Mouse (Mus musculus) spleen, postnatal 4 days (tissue): ENCODE measurements at regions not wholly inside any gene's neighbourhood (a gene's known extent, or its start where the extent isn't known, plus 50 kb on each side); places are given as distances from the start of the nearest gene placed in this dataset.

Experiments
- DNase-seq, 2 experiments: peaks; one replicate each; pipeline ENCODE4 v3.0.0; 2022; ENCODE audit warnings: low spot score in 2 of 2

DNA sequence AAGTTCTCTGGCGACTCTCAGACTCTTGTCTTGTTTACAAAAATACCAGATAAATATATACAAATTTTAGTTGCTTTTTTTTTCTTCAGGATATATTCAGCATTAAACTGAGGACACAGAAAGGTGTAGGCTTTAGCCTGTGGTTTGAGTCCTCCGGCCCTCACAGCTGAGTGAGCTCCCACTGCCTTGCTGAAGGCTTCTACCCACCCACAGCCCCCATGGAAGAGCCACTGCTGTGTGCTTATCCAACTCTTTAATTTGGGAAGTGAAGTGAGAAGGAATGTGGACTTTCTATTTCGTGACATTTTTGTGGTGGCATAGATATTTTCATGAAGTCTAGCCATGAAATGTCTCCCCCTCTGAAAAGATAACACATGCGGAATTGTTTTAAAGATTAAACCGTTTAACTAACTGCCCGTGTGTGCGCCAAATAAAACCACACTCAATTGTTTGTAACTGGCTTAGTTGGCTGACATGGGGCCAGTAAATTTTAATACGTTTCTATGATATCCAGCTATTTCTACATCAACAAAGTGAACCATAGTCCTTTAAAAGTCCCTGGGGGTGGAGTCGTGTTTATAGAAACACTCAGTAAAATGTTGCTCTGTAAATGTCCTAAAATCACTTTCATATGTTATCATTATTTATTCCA lies 174.1 kb downstream of the Slc38a4 start:
- peak in 1 of 2 experiments; percentile 34 for DNase-seq

DNA sequence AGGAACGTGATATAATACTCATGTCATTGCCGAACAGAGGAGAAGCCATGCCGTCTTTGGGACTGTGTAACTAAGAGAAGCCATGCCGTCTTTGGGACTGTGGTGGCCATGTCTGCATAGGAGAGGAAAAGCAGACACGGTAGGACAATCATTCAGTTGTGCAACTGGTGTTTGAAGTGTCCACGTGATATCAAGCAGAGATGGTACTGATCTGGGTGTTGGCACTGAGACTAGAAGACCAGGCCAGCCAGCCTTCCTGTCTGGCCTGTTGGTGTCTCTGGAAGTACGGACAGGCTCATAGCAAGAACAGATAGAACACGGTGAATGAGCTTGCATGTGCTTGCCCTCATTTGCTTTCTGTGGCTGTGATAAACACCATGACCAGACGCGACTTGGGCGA lies 175.7 kb downstream of the Slc38a4 start:
- peak in 1 of 2 experiments; percentile 8 for DNase-seq

DNA sequence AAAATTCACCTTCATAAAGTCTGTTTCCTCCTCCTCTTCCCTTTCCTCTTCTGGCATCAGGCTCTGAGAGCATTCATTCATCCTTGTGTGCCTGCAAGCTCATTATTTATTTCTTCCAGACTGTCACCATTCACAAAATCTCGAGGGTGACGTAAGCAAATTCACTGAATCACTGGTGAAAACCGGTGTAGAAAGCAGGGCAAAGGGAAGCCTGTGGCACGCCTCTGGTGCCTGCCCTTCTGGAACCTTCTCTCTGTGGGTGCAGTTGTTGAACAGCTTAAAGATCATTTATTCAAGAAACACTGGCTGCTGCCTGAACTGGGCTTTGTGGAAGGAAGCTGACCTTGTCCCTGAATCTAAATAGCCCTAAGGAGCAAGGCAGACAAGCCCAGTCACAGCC lies 177.0 kb downstream of the Slc38a4 start:
- DNase-seq: no peak

DNA sequence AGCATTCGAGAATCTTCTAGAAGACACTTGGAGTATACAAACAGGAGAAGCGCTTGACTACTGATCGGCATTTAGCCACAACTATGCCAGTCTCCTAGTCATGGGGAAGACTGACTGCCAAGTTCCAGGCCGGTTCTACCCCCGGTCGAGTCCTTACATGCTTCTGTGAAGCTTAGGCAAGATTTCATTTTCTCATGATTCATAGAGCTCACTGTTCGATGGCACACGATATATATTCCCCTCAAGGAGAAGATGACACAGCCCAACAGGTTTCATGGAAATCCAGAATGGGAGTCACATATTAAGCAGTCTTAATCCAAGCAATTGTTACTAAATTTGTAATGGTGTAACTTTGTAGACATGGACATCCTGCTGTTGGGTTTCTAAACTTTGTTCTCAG lies 177.8 kb downstream of the Slc38a4 start:
- DNase-seq: no peak

DNA sequence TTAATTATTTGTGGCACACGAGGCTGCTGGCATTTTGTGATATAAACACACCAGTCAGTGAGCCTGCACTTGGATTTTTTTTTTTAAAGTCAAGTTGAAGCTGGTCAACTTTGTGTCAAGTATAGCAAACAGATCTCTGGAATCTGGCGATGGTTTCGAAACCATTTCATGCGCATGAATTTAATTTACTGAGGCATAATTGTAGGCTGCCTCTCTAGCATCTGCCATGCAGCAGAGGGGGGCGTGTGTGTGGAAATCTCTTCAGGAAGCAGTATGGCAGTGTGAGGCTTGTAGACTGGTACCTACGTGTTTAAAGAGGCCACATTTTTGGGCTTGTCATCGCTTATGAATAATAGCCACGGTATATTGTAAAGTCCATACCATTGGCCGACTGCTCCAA lies 177.7 kb upstream of the Slc38a2 start:
- no peak for DNase-seq

DNA sequence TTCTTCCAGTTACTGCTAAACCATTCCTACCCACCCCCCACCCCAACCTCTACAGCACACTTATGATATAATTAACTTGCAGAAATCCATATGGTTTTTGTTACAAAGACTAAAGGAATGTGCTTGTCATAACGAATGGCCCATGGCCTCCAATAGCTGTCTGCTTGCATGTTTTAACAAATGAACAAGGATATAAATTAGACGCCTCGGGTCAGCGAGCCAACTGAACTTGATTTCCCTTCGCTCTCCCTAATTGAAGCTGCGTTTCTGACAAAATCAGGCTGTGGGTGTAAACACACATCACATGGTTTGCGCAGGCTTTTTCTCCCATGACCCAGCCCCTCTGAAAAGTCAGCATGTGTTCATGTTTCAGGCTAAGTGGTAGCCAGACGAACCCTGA lies 174.6 kb upstream of the Slc38a2 start:
- DNase-seq: no peak

DNA sequence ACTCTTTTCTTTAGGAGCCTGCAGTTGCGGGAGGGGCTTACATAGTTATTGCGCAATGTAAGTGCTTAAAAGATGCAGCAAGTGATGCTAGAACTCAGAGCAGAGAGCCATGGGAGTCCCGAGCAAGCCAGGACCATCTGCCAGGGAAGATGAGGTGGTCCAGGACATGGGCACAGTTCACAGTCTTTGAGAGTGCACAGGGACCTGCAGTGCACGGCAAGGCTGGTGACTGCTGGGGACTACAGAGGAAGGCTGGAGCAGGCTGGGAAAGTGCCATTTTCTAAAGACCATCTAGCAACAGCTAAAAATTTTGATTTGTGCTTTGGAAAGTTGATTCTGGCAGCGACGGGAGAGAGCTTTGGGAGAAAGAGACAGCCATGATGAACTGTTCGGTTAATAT lies 174.0 kb upstream of the Slc38a2 start:
- DNase-seq: peak in 1 of 2 experiments; percentile 44

DNA sequence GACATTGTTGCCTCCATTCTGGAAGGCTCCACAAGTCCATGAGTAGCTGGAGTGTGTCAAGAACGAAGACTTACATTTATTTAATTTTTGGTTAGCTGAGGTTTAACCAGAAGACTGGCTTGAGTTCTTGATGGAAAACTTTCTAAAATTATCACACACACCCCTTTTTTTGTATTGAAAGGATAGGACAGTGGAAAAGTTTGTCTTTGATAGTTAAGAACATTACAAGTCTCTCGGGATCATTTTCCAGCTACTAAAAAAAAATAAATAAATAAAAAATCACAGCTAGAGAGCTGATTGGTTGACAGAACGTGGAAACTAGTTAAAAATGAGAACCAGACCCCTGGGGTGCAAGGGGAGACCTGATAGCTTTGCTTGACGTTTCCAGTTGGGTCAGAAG lies 173.6 kb upstream of the Slc38a2 start:
- DNase-seq: no peak

DNA sequence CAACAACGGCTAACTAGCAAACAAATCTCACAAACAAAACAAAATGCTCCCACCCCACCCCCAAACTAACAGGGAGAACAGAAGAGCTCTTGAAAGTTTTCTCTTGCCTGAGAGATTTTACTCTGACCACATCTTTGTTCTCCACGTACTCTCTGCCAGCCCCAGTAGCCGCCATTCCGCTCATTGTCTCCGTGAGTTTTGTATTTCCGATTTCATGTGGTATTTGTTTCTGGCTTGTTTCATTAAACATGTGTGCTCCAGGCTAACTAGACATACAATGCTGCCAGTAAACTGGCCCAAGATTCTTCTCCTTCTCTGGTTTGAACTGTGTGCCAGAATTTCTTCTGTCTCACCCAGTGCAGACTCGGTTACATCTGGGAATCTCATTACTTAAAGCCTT lies 168.2 kb upstream of the Slc38a2 start:
- DNase-seq: peak in 1 of 2 experiments; percentile 24

DNA sequence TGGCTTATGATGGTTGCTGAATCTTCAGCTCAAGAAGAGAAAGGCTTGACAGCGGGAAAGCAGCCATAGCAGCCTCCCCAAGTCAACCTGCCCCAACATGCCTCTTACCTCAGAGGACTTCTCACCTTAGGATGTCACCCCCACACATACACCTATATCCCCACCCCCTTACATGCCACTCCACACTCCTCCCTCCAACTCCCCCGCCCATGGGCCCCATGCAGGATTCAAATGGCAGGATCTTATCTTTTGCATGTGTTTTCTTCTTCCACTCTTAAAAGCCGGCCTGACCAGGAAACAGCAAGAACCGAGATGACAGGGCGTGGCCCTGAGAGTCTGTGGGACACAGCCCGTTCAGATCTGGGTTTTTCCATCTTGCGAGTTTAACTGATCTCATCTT lies 166.4 kb upstream of the Slc38a2 start:
- DNase-seq: peak in 1 of 2 experiments; percentile 49

DNA sequence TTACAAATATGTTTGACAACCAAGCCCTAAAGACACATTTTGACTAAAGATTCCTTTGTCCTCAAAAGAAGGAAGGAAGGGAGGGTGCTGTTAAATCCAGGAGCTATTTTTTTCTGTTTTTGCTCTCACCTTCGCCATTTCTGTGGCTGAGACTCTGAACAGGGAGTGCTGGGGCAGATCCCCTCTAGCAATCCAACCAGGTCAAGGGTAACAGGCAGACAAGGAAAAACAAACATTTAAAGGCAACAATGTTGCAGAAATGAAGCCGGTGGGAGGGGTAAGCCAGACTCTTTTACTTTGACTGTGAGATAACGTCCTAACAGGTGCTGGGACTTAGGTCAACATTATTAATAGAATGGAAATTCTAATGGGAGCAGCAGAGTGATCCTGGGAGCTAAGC lies 158.2 kb upstream of the Slc38a2 start:
- DNase-seq: no peak

DNA sequence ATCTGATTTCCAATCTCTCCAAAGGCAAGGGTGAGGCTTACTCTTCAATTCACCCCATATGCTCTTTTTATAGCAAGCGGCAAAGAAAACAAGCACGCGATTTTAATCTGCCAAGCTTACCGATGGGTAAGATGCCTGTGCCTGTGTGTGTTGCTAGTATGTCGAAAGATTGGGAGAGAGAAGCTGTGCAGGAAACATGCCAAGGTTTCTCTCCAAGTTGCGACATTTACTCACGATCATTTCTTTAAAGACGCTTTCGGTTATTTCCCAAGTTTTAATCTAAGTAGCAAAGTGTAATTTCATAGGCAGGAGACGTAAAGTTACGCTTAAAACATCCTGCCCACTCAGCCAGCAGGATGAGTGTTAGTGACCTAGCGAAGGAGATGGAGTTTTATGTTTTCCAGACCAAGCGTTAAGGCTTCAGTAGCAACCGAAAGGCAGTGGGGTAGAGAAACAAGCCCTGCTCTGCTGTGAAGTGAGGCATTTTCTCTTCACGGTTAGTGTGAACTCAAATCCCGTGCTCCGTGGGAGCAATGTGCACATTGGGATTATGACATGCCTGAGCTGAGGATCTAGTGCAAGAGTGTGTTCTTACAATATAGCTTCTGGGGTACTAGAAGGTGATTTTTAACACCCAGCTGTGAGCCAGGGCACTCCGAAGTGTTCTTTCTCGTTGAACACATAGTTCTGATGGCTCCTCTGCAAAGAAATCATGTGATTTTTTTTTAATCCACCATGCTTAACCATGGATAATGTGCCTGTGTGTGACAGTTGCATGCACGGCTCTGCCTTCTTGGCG lies 152.6 kb upstream of the Slc38a2 start:
- no peak for DNase-seq

DNA sequence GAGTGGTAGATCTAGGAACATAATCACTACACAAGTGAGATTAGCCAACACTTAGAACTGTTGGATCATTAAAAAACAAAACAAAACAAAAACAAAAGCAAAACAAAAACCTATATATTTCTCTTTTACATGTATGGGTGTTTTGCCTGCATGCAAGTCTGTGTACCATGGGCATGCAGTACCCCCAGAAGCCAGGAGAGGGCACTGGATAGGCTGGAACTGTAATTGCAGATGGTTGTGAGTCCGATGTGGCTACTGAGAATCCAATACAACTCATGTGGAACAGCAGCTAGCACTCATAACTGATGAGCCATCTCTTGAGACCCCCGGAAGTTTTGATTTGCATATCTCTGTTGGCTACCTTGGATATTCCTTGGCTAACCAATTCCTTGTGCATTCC lies 148.6 kb upstream of the Slc38a2 start:
- DNase-seq: peak; percentile 47 to 76

DNA sequence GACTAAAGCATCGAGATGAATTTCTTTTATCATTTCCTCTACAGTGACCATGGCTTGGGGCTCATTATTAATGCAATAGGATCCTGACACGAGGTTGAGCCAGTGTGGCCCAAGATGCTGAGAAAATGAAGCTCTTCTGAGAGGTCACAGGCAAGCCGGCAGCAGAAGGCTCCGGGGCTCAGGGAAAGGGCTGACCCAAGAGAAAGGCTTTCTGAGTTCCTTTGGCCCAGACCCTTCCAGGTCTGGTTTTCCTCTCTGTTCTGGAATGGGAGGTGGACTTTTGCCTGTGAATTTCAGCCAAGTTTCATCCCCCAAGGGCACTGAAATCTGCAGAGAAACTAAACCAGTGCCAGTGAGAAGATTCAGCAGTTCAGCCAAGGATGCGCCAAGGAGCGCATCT lies 145.7 kb upstream of the Slc38a2 start:
- DNase-seq: no peak

DNA sequence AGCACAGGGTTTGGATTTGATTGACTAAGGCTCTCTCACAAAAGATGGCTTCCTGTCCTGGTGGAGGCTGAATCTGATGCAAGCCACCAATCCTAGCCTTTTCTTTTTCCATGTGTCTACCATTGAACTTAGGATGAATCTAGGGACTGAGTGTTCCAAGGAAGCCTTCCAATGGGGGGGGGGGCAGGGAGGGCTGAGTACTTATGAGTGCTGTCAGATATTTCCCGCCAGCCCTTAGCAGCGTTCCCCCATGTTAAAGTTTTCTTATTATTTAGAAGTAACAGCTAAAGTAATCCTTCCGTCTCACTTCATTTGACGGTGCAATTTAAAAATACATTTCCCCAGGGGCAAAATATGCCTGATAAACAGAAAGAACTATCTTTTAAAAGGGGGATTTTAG lies 144.8 kb upstream of the Slc38a2 start:
- no peak for DNase-seq

DNA sequence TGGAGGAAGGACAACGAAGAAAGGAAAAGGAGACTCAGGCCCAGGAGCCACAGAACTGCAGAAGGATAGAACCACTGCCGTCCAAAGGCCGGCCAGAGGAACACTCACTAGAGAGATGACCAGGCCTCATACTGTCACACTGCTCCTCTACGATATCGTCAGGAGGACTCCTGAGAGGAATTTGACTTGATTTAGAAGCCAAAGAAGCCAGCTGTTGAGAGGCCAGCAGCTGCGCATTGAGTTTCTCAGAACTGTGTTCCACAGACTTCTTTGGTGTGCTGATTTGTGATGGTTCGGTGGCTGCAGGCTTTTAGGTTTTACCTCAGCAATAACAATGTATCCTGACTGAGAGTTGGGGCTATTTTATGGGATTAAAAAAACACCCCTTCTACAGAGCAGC lies 144.1 kb upstream of the Slc38a2 start:
- DNase-seq: no peak

DNA sequence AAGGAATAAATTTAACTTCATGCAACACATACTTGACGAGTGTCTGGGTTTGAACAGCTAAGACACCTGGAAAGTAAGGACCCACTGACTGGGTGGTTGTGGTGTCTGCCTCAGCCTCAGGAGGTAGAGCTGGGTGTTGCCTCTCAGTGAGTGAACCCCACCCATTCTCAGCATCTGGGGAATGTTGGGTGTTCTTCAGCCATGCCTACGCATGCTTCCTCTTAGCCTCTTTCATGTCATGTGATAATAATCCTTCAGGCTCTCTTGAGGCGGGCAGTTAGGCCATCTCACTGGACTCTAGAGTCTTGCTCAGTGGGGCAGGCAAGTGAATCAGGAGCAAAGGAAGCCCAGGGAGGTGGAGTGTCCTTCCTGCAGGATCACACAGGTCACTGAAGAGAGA lies 143.4 kb upstream of the Slc38a2 start:
- DNase-seq: no peak

DNA sequence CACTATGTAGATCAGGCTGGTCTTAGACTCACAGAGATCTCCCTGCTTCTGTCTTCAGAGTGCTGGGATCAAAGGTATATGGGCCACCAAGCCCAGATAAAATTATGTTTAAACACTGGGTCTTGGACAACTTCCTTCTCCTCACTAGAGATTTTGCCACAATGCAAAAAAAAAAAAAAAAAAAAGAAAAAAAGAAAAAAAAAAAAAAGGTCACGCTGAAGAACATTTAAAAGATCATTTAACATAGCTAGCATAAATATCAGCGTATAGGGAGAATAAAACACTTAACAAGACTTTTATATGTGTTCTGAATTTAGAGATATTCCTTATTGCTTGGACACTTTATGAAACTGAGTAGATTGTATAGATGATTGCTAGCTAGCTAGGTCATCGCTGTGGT lies 137.1 kb upstream of the Slc38a2 start:
- DNase-seq: no peak

DNA sequence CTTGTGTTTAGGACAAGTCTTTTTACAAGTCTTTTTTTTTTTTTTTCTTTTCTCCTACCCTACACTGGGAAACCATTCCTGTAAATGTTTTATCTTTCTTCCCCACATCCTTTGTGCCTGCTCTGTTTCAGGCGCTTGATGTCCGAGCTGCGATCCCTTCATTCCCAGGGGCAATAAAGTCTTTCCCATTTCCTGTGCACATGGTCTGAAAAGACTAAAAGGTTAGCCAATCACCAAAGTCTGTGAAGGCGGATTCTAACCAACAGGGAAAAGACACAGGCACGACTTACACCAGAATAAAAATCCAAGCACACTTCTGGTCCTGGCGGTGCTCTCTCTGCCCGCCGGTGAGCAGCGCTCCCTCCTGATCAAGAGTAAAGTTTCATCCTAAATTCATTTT lies 135.3 kb upstream of the Slc38a2 start:
- DNase-seq: no peak

DNA sequence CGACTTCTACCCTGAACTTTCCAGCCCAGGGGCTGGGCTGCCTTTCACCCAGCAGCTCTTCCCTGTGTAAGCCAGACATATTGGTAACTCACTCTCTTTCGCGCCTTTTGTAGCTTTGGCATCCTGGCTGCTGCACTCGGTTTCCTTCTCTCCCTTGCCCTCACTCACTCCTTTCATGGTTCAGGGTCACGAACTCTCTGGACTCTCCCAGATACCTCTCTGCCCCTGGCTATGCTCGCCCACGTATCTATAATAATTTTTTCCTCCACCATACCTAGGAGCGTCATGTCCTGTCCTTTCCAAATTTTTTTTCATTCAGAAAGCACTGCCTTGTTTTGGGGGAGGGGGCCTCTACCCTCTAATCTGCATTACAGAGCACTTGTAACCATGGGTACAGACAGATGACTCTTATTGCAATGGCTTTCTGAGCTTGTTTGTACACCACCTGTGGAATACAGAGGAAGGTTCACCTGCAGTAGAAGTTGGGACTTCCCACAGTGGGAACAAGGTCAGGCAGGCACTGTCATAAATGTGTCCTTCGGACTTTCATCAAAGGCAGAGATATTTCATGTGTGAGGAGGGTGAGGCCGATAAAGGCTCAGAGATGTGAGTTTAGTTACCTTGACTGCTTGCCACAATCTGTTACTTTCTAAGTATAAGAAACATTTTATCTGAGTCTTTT lies 134.8 kb upstream of the Slc38a2 start:
- DNase-seq: no peak

DNA sequence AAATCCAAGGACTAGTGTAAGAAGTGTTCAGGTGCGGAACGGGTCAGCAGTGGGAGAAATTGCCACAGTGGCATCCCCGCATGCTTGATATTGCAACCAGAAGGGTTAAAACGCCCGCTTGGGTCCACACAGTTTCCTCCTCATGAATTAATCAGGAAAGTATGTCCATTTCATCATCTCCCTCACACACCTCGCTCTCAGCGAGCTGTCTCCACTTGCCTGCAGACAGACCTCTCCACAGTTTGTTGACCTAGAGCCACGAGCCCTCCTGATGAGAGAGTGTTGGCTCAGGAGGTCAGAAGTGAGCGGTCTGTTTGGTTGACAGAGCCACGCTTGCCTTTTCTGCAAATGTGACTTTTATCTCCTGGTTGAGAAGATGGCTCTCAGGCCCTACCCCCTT lies 132.9 kb upstream of the Slc38a2 start:
- DNase-seq: peak in 1 of 2 experiments; percentile 54

DNA sequence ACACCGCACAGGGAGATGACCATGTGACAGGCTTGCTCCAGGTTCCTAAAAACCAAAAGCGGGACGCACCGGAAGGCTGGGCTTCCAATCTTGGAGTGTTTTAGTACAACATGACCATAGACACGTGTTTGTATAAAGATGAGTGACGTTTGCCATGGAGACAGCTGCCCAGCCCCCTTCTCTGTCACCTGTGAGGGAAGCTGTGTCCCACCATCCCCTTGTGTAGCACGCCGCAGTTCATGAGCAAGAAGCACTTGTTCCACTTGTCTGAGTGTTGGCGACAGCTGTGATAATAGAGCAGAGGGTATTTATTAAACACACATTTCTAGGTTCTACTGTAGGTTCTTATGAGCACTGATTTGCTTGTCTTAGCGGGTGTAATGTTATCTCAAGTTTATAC lies 131.7 kb upstream of the Slc38a2 start:
- peak in 1 of 2 experiments; percentile 35 for DNase-seq

DNA sequence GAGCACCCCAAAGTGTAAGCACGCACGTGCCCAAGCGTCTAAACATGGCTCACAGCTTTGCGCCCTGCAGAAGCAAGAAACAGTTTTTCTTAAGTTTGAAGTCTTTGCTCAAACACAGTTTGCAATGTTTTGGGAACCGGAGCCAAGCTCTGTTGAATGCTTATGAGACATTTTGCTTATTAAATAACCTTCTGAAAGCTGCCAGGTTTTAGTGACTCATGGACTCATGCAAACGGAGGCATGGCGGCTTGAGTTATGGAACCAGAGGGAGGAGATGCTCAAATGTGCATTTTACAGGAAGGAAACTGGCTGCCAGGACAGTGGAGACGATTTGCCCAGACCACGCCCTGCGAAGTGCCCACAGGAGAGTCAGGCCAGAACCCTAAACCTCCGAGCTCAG lies 131.0 kb upstream of the Slc38a2 start:
- DNase-seq: peak in 1 of 2 experiments; percentile 52
